17 mouse cellular contexts compared by ENCODE assay signal in the genomic region with DNA sequence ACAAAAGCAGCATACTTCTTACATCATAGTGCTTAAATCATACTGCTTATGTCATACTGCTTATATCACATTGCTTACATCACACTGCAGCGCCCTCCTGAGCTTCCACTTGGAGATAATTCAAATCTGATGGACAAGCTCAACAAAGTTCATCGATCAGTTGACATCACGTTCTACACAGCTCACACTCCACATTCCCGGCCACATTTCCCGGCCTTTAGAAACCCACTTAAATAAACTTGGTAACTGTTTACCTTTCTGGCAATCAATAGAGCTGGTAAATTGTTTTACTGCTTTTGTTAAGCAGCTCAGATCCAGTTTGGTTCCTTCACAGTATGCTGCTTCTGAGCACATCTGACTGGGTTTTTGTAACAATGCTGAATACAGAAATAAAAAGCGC.
"Had no signal": no experiment of that assay in that cellular context is flagged by ENCODE, and none has a peak within 500 bp of the region (broad histone marks: within the 10 kb centered on the region; RNA-seq: fewer than 3 reads in every experiment).

No protein-coding gene starts in this region.

- H3K27me3 ChIP-seq: intestine, embryonic 15.5 days; kidney, embryonic 15.5 days; limb, embryonic 12.5 days; limb, embryonic 15.5 days; midbrain, embryonic 12.5 days; midbrain, embryonic 15.5 days; neural tube, embryonic 13.5 days had no signal

- H3K4me2 ChIP-seq: intestine, embryonic 15.5 days; kidney, embryonic 15.5 days; limb, embryonic 12.5 days; limb, embryonic 15.5 days; lung, embryonic 14.5 days; midbrain, embryonic 12.5 days; midbrain, embryonic 15.5 days; neural tube, embryonic 13.5 days had no signal

- H3K9ac ChIP-seq: intestine, embryonic 15.5 days; kidney, embryonic 15.5 days; limb, embryonic 12.5 days; limb, embryonic 15.5 days; lung, embryonic 14.5 days; midbrain, embryonic 12.5 days; midbrain, embryonic 15.5 days; neural tube, embryonic 13.5 days had no signal

- H3K36me3 ChIP-seq: intestine, embryonic 15.5 days; kidney, embryonic 15.5 days; limb, embryonic 12.5 days; limb, embryonic 15.5 days; midbrain, embryonic 12.5 days; midbrain, embryonic 15.5 days; neural tube, embryonic 13.5 days had no signal

- H3K27ac ChIP-seq: intestine, embryonic 15.5 days; kidney, embryonic 15.5 days; limb, embryonic 12.5 days; limb, embryonic 15.5 days; macrophage; midbrain, embryonic 12.5 days; midbrain, embryonic 15.5 days; neural tube, embryonic 13.5 days; stomach, postnatal 0 days had no signal

- DNase-seq: kidney, adult 11 months; kidney, adult 8-10 months; kidney, postnatal 10 days; kidney, postnatal 36 days; left cerebral cortex, postnatal 4 days; lung, embryonic 14.5 days; thymus, postnatal 25 days had no signal

- H3K4me1 ChIP-seq: midbrain, embryonic 12.5 days; midbrain, embryonic 15.5 days; neural tube, embryonic 13.5 days had no signal

- H3K9me3 ChIP-seq: intestine, embryonic 15.5 days; kidney, embryonic 15.5 days; limb, embryonic 12.5 days; limb, embryonic 15.5 days; midbrain, embryonic 15.5 days had no signal

- ATAC-seq: intestine, embryonic 15.5 days; lung, postnatal 0 days; midbrain, embryonic 15.5 days had no signal

- H3K4me3 ChIP-seq: intestine, embryonic 15.5 days; kidney, embryonic 15.5 days; limb, embryonic 12.5 days; limb, embryonic 15.5 days; midbrain, embryonic 12.5 days; midbrain, embryonic 15.5 days; neural tube, embryonic 13.5 days had no signal
